Mouse (Mus musculus) frontal cortex, postnatal 36 days (tissue): ENCODE data around the gene Spib.

ENCODE experiments used
- DNase-seq, 2 experiments: peaks; one replicate each; pipeline ENCODE4 v3.0.0; 2022; ENCODE audit warnings: low spot score in 2 of 2

Gene Spib

GRCm38 (mm10) chr7:44531946-44532732, at the start of gene Spib:
Gene Spib, minus strand, starts transcription at chr7:44532071.
- no peak for DNase-seq

GRCm38 (mm10) chr7:44581637-44582036, 49.8 kb upstream of the Spib start:
- DNase-seq, result no peak

GRCm38 (mm10) chr7:44576333-44576844, 44.5 kb upstream of the Spib start:
- no peak for DNase-seq

DNA sequence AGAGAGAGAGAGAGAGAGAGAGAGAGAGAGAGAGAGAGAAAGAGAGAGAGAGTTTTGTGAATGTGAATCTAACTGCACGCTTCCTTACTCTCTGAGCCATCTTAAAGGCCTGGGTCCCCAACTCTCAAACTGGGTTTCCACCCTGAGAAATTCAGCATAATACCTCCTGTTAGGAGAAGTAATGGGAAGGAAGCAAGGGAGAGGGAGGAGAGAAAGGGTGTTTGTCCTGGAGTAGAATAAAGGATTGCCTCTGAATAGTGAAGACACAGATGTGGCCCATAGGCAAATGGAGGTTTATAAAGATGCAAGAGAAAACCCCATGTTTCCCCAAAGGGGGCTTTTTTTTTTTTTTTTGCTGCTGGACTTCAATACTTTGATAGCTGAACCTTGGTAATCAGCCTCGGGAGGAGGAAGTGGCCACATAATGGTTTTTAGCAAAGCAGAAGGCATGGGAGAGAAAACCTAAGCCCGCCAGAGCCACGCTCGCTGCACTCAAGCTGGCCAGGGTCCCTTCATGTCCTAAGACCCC, 41.1 kb upstream of the Spib start:
- DNase-seq, result no peak

DNA sequence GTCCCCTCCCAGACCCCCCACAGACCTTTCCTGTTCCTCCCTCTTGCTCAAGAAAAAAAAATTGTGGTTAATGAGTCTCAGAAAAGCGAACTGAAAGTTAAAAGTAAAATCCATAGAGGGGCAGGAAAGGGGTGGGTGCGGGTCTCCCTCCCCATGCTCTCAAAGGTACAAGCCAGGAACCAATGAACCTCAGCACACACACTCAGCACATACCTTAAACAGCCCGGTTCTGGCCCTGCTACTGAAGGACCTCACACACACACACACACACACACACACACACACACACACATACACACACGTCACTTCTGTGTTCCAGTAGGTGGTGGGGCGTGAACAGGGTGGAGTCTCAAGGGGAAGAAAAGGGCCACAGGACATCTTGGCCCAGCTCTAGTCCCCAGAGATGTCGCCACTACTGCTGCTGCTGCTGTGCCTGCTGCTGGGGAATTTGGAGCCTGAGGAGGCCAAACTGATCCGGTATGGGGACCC, 40.4 kb upstream of the Spib start, which contains the start of gene Napsa:
Gene Napsa, plus strand, starts transcription at position 168 of the 489 bp plus-strand sequence.
- no peak for DNase-seq

DNA sequence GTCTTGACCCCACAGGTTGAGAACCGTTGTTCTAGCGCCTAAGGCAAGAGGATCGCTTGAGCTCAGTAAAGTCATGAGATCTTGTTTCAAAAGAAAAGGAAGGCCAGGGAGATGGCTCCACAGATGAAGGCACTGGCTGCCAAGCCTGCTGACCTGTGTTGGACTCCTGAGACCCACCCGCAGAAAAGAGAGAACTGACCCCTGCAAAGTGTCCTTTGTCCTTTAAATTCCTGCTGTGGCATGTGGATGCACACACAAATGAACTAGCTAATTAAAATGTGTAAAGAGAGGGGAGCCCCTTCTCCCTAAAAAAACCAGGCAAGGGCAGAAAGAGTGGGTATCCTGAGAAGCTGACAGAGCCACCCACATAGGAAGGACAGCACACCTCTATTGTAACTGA, 39.9 kb upstream of the Spib start:
- DNase-seq, result no peak

- DNase-seq, result no peak
Measured at GRCm38 (mm10) chr7:44570989-44571388, 39.1 kb upstream of the Spib start.

- no peak for DNase-seq
Measured at GRCm38 (mm10) chr7:44568803-44569202, 36.9 kb upstream of the Spib start.

GRCm38 (mm10) chr7:44565414-44565813, 33.5 kb upstream of the Spib start:
- no peak for DNase-seq

GRCm38 (mm10) chr7:44564486-44564885, 32.6 kb upstream of the Spib start:
- no peak for DNase-seq

DNA sequence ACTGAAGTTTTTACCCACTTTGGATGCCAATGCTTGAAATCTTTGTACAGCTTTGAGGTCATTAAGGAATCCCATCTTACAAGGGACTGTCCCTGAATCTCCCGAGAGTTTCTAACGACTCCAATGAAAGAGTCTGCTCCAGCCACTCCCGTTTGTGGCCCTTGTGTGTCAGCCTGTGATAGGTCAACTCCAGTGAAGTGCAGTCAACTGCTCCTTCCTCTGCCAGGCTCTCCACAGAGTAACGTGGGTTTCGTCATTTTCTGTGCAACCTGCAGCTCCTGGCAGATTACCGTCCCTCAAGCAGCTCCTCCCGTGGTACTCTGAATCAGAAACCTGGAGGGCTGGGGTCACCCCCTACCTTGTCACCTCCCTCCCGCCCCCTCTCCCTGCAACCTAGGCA, 31.4 kb upstream of the Spib start:
- DNase-seq, result no peak

- DNase-seq, result peak; percentile 76 to 85
Measured at GRCm38 (mm10) chr7:44560435-44561400, 28.8 kb upstream of the Spib start.

DNA sequence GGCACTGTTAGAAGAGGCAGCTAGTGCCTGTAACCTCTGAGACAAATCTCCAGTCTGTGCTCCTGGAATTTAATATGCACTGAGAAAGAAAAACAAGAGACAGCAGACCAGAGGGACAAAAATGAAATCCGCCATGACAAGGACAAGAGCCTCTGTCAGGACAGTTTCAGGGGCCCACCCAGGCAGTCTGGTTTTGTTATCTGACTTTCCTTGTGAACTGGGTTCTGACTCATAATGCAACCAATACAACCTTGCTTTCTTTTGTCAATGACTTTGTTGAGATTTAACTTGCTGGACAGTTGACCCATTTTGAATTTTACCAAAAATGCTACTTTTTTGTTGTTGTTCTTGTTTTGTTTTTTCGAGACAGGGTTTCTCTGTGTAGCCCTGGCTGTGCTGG, 25.8 kb upstream of the Spib start:
- DNase-seq, result no peak

GRCm38 (mm10) chr7:44553826-44554225, 22.0 kb upstream of the Spib start, which contains the start of gene Nr1h2:
Gene Nr1h2, minus strand, starts transcription at chr7:44553951.
- DNase-seq, result peak; percentile 94 to 96

- DNase-seq, result peak in 1 of 2 experiments; percentile 20
Measured at GRCm38 (mm10) chr7:44553196-44553764, 21.4 kb upstream of the Spib start.

DNA sequence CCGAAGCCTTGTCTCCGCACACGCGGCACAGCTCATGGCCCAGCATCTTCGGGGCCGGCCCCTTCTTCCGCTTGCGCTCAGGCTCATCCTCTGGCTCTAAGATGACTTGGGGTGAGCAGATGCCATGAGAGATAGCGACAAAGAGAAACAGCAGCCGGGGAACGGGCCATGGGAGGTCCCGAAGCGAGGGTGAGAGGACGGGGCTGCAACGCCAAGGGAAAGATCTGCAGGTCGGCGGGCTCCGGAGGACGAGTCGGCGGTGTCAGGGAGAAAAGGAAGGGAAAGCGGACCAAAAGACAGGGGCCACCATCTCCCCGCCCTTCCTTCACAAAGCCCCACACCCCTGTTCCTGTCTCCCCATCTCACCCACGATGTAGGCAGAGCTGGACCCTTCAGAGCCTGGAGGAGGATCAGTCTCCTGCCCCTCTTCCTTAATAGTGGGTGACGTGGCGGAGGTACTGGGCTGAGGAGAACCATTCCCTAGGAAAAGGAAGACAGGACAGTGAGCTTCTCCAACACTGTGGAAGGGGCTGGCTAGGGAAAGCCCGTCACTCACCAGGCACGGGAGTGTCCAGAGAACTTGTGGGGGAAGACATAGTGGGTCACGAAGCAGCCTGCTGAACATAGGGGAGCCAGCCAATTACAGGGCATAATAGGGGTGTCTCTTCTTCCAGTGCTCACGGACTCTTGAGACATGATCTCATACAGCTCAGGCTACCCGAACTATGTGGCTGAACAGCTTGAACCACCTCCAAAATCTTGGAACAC, 20.5 kb upstream of the Spib start:
- no peak for DNase-seq

- no peak for DNase-seq
Measured at GRCm38 (mm10) chr7:44551731-44552130, 19.9 kb upstream of the Spib start.

DNA sequence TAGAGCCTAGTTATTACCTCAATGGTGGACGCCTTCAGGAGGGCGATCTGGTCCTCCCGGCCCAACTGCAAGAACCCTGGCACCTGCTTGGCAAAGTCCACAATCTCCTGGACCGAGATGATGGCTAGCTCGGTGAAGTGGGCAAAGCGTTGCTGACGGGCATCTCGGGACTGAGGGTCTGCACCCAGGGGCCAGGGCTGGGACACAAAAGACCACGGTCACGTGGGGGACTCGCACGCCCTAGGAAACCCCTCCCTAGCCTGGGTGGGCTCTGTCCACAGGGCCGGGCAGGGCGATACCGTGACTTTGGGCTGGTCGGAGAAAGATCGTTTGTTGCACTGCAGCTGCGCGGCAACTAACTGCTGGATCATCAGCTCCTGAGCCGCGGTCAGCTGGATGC, 19.4 kb upstream of the Spib start:
- DNase-seq, result no peak

DNA sequence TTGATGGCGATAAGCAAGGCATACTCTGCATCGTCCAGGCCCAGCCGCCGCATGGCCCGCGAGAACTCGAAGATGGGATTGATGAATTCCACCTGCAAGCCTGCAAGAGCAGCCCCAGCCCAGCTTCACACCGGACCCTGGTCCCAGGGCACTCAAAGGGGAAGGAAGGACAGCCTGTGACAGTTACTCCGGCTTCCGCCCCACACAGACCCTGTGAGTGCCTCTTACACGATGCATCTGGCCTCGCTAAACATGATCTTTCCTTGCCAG, 18.5 kb upstream of the Spib start:
- DNase-seq, result no peak

DNA sequence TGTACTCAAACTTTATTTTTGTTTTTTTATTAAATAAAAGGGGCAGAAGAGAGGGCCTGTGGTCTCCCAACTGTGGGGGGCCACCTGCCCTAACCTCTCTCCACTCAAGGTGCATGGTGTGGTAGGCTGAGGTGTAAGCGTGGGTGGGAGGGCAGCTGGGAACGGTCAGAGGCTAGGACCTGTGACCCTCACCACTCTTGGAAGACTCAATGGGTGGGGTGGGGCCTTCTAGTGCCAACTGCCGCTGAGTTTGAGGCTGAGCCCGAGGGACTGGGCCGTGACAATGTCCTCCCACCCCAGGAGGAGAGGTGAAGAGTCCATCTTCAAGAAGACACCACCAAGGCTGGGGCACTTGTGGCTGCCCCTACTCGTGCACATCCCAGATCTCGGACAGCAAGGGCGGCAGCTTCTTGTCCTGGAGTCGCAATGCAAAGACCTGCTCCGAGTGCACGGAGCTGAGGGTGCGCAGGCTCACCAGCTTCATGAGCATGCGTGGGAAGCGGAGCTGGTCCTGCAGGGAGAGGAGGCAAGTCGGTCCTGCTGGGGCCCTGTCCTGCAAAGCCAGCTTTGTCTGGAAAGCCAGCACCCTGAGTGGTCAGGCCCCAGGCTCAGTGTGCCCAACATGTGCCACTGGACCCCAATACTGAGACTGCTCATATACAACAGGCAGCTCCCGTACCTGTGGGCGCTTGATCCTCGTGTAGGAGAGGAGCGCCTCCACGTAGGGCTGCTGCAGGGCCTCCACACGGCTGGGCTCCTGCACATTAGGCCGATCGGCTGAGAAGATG, 17.9 kb upstream of the Spib start:
- DNase-seq, result no peak
